23 mouse cellular contexts compared by ENCODE assay signal in the genomic region with DNA sequence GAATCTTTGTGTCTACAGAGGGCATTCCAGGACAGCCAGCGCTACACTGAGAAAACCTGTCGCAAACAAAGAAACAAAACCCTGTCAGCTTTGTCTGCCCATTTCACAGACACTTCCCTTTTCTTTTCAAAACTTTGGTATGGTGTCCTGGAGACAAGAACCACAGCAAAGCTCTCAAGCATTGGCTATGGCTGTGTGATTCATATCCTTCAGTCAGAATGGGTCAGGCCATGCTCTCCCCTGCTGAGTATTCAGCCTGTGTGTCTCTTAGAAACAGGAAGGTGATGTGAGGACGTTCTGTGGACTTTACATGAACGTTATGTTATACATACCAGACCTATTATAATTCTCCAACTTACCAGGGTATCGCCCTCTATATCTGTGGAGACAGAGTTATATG. TPM values are rescaled to one million over a fixed set of nuclear protein-coding genes. Genes with fewer than 3 reads are reported as not detected.
DNase-seq lines count a peak whose midpoint lies in the region; ATAC-seq and TF ChIP-seq lines count a peak whose summit lies in the region.
"Had no signal": no experiment of that assay in that cellular context is flagged by ENCODE, and none has a peak within 500 bp of the region (broad histone marks: within the 10 kb centered on the region; RNA-seq: fewer than 3 reads in every experiment).

No protein-coding gene starts in this region.

- H3K27me3 ChIP-seq in spleen, adult 2 months (ENCODE audit: control insufficient read depth, insufficient read depth, low read length) = no peaks in the 10 kb centered on the region
- H3K27me3 ChIP-seq: forebrain, embryonic 13.5 days; kidney, embryonic 15.5 days; limb, embryonic 13.5 days; liver, embryonic 13.5 days; lung, embryonic 15.5 days; Patski had no signal

- ATAC-seq in megakaryocyte progenitor cell, adult 5-6 weeks (replicated peaks; ENCODE audit: poor library complexity) = peak; percentile 77
- ATAC-seq: forebrain, embryonic 13.5 days; midbrain, embryonic 16.5 days; Patski had no signal

- H3K36me3 ChIP-seq in spleen, adult 2 months (ENCODE audit: control insufficient read depth, insufficient read depth, low read length) = peaks cover 8% of the 10 kb centered on the region

- no peak for TF ChIP-seq CTCF in spleen, adult 2 months (IDR thresholded peaks at IDR 0.05; ENCODE audit: extremely low read depth, insufficient read depth, insufficient read length, insufficient replicate concordance)

- no peak for DNase-seq in spleen, adult 2 months (ENCODE audit: low read depth in 1 of 2, low spot score in 2 of 2)
- no peak for DNase-seq in spleen, postnatal 4 days (ENCODE audit: low spot score in 2 of 2)
- peak; percentile 20 for DNase-seq in c-Kit-positive CD71-negative TER-119-negative erythroid progenitor cells, embryonic 14.5 days (ENCODE audit: low read depth)
- DNase-seq in embryo, embryonic 10.5 days (ENCODE audit: low spot score) = no peak
- no peak for DNase-seq in left cerebral cortex, adult 18-20 months (ENCODE audit: low spot score in 2 of 2)
- no peak for DNase-seq in urinary bladder, postnatal 36 days (ENCODE audit: low spot score in 2 of 2)
- DNase-seq: cerebellum, adult 18-20 months; cerebellum, postnatal 14 days; embryo, embryonic 11 days; kidney, adult 11 months; kidney, postnatal 36 days; liver, embryonic 13.5 days; retina, postnatal 1 day had no signal

- TF ChIP-seq POLR2A in spleen, adult 2 months (IDR thresholded peaks at IDR 0.05; ENCODE audit: low read depth, low read length) = no peak

- no peak overlapping the region for H3K4me3 ChIP-seq in spleen, adult 2 months (ENCODE audit: extremely low read depth, insufficient read depth, insufficient read length)
- H3K4me3 ChIP-seq: forebrain, embryonic 13.5 days; hindbrain, embryonic 10.5 days; kidney, embryonic 15.5 days; limb, embryonic 13.5 days; liver, embryonic 13.5 days; lung, embryonic 15.5 days had no signal

- peaks cover 26% of the 10 kb centered on the region; the same call in 1 of the 2 replicates for H3K4me1 ChIP-seq in spleen, adult 2 months (ENCODE audit: control insufficient read depth, insufficient read depth, insufficient read length)
- H3K4me1 ChIP-seq: hindbrain, embryonic 10.5 days; kidney, embryonic 15.5 days; limb, embryonic 13.5 days; liver, embryonic 13.5 days; lung, embryonic 15.5 days had no signal

- WGBS in spleen, adult 2 months = 45% methylated on average over 5 of the region's 5 CpGs

- peak overlapping the region; percentile 32 for H3K27ac ChIP-seq in spleen, adult 2 months (ENCODE audit: insufficient read depth, low read length)
- H3K27ac ChIP-seq: forebrain, embryonic 13.5 days; hindbrain, embryonic 10.5 days; kidney, embryonic 15.5 days; limb, embryonic 13.5 days; liver, embryonic 13.5 days; lung, embryonic 15.5 days had no signal

RNA-seq across cellular contexts. Expression of gene Gnptab, which starts 38.8 kb away (rescaled TPM):
- 6.8 and 8.3 TPM in 2 replicates for polyA plus RNA-seq in spleen, adult 2 months (2012; rRNA removed)
- total RNA-seq in megakaryocyte progenitor cell, adult 5-6 weeks (2015) = 117 and 142 TPM in 2 replicates
- 48.7 and 58.3 TPM in 2 replicates for total RNA-seq in megakaryocyte progenitor cell, adult 5-6 weeks (2017)
- 10 to 100 TPM; 67.8 to 71.8 TPM for total RNA-seq in left cerebral cortex, adult 18-20 months (2021)

RNA-seq across cellular contexts. Expression of gene Dram1, which starts 38.8 kb away (rescaled TPM):
- polyA plus RNA-seq in spleen, adult 2 months (2012; rRNA removed) = 13.1 and 20.7 TPM in 2 replicates
- 38.5 and 45.3 TPM in 2 replicates for total RNA-seq in megakaryocyte progenitor cell, adult 5-6 weeks (2015)
- 26.8 and 33.4 TPM in 2 replicates for total RNA-seq in megakaryocyte progenitor cell, adult 5-6 weeks (2017)
- 1 to 10 TPM; 1.6 TPM for total RNA-seq in left cerebral cortex, adult 18-20 months (2021)

RNA-seq across cellular contexts. Expression of gene Sycp3, which starts 41.7 kb away (rescaled TPM):
- not detected in 2 replicates for polyA plus RNA-seq in spleen, adult 2 months (2012; rRNA removed)
- not detected in 2 replicates for total RNA-seq in megakaryocyte progenitor cell, adult 5-6 weeks (2015)
- total RNA-seq in megakaryocyte progenitor cell, adult 5-6 weeks (2017) = not detected in 2 replicates
- under 1 TPM; 0.58 to 0.70 TPM for total RNA-seq in left cerebral cortex, adult 18-20 months (2021)
- polyA plus RNA-seq: embryonic facial prominence, embryonic 14.5 days; forebrain, embryonic 13.5 days; hindbrain, embryonic 10.5 days; limb, embryonic 13.5 days; Patski; stomach, embryonic 16.5 days had no signal

Comparison
In these comparisons a context has a peak if more than half of its experiments do, and no peak if none do; other contexts are left out.
1. RNA of gene Dram1, which starts 38.8 kb away (total RNA-seq): 26.8 to 45.3 TPM in megakaryocyte progenitor cell, adult 5-6 weeks; 1.6 TPM in left cerebral cortex, adult 18-20 months; every median in the first group is over 10 times any median in the second.